Mouse (Mus musculus) brain, embryonic 14.5 days (tissue): ENCODE measurements at regions not wholly inside any gene's neighbourhood (a gene's known extent, or its start where the extent isn't known, plus 50 kb on each side); places are given as distances from the start of the nearest gene placed in this dataset.

Experiments used
- CTCF ChIP-seq: fragments of 200-500 bp; IDR thresholded peaks from 2 replicates; pipeline ENCODE4 v1.5.1; 2012; ENCODE audit warnings: inconsistent platforms, mild to moderate bottlenecking, moderate library complexity, borderline replicate concordance; ENCODE audit not compliant: insufficient read depth, insufficient read length; ENCODE audit errors: extremely low read depth
- POLR2A ChIP-seq: fragments of 200-500 bp; IDR thresholded peaks from 2 replicates; pipeline ENCODE4 v1.6.1; 2012; ENCODE audit warnings: mild to moderate bottlenecking, inconsistent platforms, borderline replicate concordance; ENCODE audit not compliant: poor library complexity, insufficient read depth, insufficient read length, severe bottlenecking; ENCODE audit errors: extremely low read depth

DNA sequence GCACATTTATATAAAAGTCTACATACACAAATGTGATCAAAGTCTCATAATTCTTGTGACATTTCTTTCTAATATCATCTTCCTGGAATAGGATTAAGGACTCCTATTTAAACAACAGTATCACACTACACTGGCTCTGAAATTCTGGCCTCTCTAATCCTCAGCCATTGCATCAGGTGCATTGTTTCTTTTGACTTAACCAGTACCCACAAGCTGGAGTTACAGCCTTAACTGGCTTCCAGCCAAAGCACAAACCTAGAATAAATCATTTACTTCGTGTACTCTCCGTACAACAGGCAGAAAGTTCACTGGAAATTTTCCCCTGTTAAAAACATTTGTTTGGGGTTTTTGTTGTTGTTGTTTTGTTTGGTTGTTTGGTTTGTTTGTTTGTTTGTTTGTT, 773.9 kb upstream of the Pcdh7 start:
- no peak for TF ChIP-seq CTCF
- no peak for TF ChIP-seq POLR2A
